Mouse (Mus musculus) neutrophil, adult 5-6 weeks (primary cell): ENCODE results near the gene Rrbp1. TPM values are rescaled to one million over a fixed set of nuclear protein-coding genes. Genes with fewer than 3 reads are reported as not detected.

Experiments used
- total RNA-seq: library from RNA; stranded (forward); fragments of 200-1000 nt; gene quantifications from 2 replicates; pipeline ENCODE4 v1.2.3, GENCODE M21; 2017

Rrbp1 gene
- total RNA-seq, 1 experiment from 2014 or later = 181 TPM

Other genes starting within 250 kb of the Rrbp1 start
- 0.23 TPM in 1 of 2 replicates, not detected in the other for gene Bfsp1, start 148.1 kb downstream of the Rrbp1 start, total RNA-seq
- gene Dstn, start 95.9 kb downstream of the Rrbp1 start, total RNA-seq = 79.9 and 80.5 TPM in 2 replicates
- gene Banf2, start 21.8 kb upstream of the Rrbp1 start, total RNA-seq = not detected in 2 replicates